Mouse (Mus musculus): ENCODE measurements around the gene Cnksr3. TPM values are rescaled to one million over a fixed set of nuclear protein-coding genes. Genes with fewer than 3 reads are reported as not detected.
A peak's percentile ranks its signal among the peaks of the same experiment; 100 is the strongest.

Gene Cnksr3
- polyA plus RNA-seq, 1 experiment, result 11.8 TPM

DNA sequence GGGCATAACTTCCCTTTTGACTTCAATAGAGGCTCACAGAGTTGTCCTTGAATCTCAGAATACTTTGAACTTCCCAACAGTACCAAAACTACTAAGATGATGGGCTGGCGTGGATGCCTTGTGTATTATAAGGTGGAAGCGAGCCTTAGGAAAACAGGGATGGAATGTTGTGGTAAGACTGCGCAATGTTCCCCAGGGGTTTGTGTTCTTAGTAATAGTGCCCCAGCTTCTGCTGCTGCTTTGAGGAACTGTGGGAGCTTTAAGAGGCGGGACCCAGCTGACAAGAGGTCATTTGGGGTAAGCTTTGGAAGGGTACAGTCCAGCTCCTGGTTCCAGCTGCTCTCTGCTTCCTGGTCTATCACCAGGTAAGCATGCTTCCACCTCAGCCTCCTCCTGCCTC is 89.7 kb downstream of the Cnksr3 start:
- TF ChIP-seq POLR2A (IDR thresholded peaks at IDR 0.05; ENCODE audit: low read depth, low read length) (no peak), CTCF (conservative IDR thresholded peaks at IDR 0.05; ENCODE audit: insufficient read depth, insufficient read length, low read depth, low read length) (no peak)
- peak; percentile 36 for DNase-seq
- H3K36me3 ChIP-seq (ENCODE audit: control insufficient read depth, insufficient read depth, low read length), result peaks cover 9% of the 10 kb centered on the region; the same call in 1 of the 2 replicates
- 83% methylated on average over 4 of the region's 4 CpGs for WGBS
- no peaks in the 10 kb centered on the region; the same call in 1 of the 2 replicates for H3K4me1 ChIP-seq (ENCODE audit: control insufficient read depth, insufficient read depth, low read length)
- no peak overlapping the region for H3K4me3 ChIP-seq (ENCODE audit: insufficient read depth, low read depth, low read length)
- H3K27ac ChIP-seq (ENCODE audit: insufficient read depth, low read depth, low read length), result no peak overlapping the region
- H3K27me3 ChIP-seq (replicated peaks; ENCODE audit: control insufficient read depth, insufficient read depth, low read length), result no peaks in the 10 kb centered on the region

DNA sequence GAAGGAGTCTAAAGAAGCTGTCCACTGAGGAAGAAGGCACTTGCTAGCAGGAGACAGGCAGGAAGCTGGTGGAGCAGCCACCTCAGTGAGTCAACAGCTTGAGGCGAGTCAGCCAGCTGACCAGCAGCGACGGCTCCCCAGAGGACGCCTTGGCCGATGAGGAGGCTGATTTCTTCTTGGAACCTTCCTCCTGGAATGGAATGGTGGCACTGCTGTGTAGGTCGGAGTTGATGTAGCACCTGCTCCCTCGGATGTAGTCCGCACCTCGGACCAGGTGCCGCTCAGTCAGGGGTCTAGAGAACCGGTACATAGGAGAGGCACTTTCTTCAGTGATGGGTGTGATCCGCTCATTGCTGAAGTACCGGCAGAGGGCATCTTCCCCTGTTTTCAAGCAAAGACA is 91.8 kb downstream of the Cnksr3 start:
- H3K36me3 ChIP-seq (ENCODE audit: control insufficient read depth, insufficient read depth, low read length), result peaks cover 4% of the 10 kb centered on the region; the same call in 1 of the 2 replicates
- H3K4me3 ChIP-seq (ENCODE audit: insufficient read depth, low read depth, low read length), result no peak overlapping the region
- no peak for DNase-seq
- TF ChIP-seq POLR2A (IDR thresholded peaks at IDR 0.05; ENCODE audit: low read depth, low read length) (no peak), CTCF (conservative IDR thresholded peaks at IDR 0.05; ENCODE audit: insufficient read depth, insufficient read length, low read depth, low read length) (no peak)
- H3K27ac ChIP-seq (ENCODE audit: insufficient read depth, low read depth, low read length), result no peak overlapping the region
- 91% methylated on average over 13 of the region's 13 CpGs for WGBS
- no peaks in the 10 kb centered on the region for H3K27me3 ChIP-seq (replicated peaks; ENCODE audit: control insufficient read depth, insufficient read depth, low read length)
- no peaks in the 10 kb centered on the region; the same call in 1 of the 2 replicates for H3K4me1 ChIP-seq (ENCODE audit: control insufficient read depth, insufficient read depth, low read length)

- Histone ChIP-seq H3K27me3 (replicated peaks; ENCODE audit: control insufficient read depth, insufficient read depth, low read length) (no peaks in the 10 kb centered on the region), H3K27ac (ENCODE audit: insufficient read depth, low read depth, low read length) (no peak overlapping the region), H3K4me1 (ENCODE audit: control insufficient read depth, insufficient read depth, low read length) (no peaks in the 10 kb centered on the region; the same call in 1 of the 2 replicates), H3K36me3 (ENCODE audit: control insufficient read depth, insufficient read depth, low read length) (peaks cover 2% of the 10 kb centered on the region; the same call in 1 of the 2 replicates), H3K4me3 (ENCODE audit: insufficient read depth, low read depth, low read length) (no peak overlapping the region)
- TF ChIP-seq POLR2A (IDR thresholded peaks at IDR 0.05; ENCODE audit: low read depth, low read length), result no peak
- no peak for TF ChIP-seq CTCF (conservative IDR thresholded peaks at IDR 0.05; ENCODE audit: insufficient read depth, insufficient read length, low read depth, low read length)
- peak; percentile 90 for DNase-seq
- 37% methylated on average over 10 of the region's 10 CpGs for WGBS
These were observed 93.6 kb downstream of the Cnksr3 start for GRCm38 (mm10) chr10:7118258-7119077.

DNA sequence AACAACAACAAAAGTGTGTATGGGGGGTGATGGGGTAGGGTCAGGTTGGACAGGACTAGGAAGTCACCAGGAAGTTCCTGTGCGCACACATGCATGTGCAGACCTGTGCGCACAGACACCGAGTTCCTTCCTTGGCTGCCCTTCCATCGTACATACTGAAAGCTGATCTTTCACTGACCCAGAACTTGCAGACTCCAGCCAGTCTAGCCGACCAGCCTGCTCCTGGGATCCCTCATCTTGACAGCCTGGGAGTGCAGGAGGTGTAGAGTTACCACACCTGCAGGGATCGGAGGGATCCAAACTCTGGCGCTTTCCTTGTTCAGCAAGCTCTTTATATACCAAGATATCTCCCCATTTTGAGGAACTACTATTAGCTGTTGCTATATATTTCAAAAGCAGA is 94.3 kb downstream of the Cnksr3 start:
- no peak overlapping the region for H3K4me3 ChIP-seq (ENCODE audit: insufficient read depth, low read depth, low read length)
- 41% methylated on average over 7 of the region's 7 CpGs for WGBS
- no peaks in the 10 kb centered on the region for H3K27me3 ChIP-seq (replicated peaks; ENCODE audit: control insufficient read depth, insufficient read depth, low read length)
- H3K36me3 ChIP-seq (ENCODE audit: control insufficient read depth, insufficient read depth, low read length), result peaks cover 2% of the 10 kb centered on the region; the same call in 1 of the 2 replicates
- no peak overlapping the region for H3K27ac ChIP-seq (ENCODE audit: insufficient read depth, low read depth, low read length)
- H3K4me1 ChIP-seq (ENCODE audit: control insufficient read depth, insufficient read depth, low read length), result no peaks in the 10 kb centered on the region; the same call in 1 of the 2 replicates
- no peak for TF ChIP-seq POLR2A (IDR thresholded peaks at IDR 0.05; ENCODE audit: low read depth, low read length)
- no peak for TF ChIP-seq CTCF (conservative IDR thresholded peaks at IDR 0.05; ENCODE audit: insufficient read depth, insufficient read length, low read depth, low read length)
- no peak for DNase-seq

GRCm38 (mm10) chr10:7114796-7115195 is 97.2 kb downstream of the Cnksr3 start:
- Histone ChIP-seq H3K4me3 (ENCODE audit: insufficient read depth, low read depth, low read length) (no peak overlapping the region), H3K27ac (ENCODE audit: insufficient read depth, low read depth, low read length) (no peak overlapping the region), H3K4me1 (ENCODE audit: control insufficient read depth, insufficient read depth, low read length) (no peaks in the 10 kb centered on the region), H3K36me3 (ENCODE audit: control insufficient read depth, insufficient read depth, low read length) (no peaks in the 10 kb centered on the region; the same call in 1 of the 2 replicates), H3K27me3 (replicated peaks; ENCODE audit: control insufficient read depth, insufficient read depth, low read length) (no peaks in the 10 kb centered on the region)
- 84% methylated on average over 5 of the region's 5 CpGs for WGBS
- TF ChIP-seq CTCF (conservative IDR thresholded peaks at IDR 0.05; ENCODE audit: insufficient read depth, insufficient read length, low read depth, low read length) (no peak), POLR2A (IDR thresholded peaks at IDR 0.05; ENCODE audit: low read depth, low read length) (no peak)
- DNase-seq, result no peak

- DNase-seq, result no peak
- TF ChIP-seq CTCF (conservative IDR thresholded peaks at IDR 0.05; ENCODE audit: insufficient read depth, insufficient read length, low read depth, low read length) (no peak), POLR2A (IDR thresholded peaks at IDR 0.05; ENCODE audit: low read depth, low read length) (no peak)
These were observed 98.3 kb downstream of the Cnksr3 start for GRCm38 (mm10) chr10:7113747-7114146.

GRCm38 (mm10) chr10:7113144-7113543 is 98.9 kb downstream of the Cnksr3 start:
- TF ChIP-seq POLR2A (IDR thresholded peaks at IDR 0.05; ENCODE audit: low read depth, low read length) (no peak), CTCF (conservative IDR thresholded peaks at IDR 0.05; ENCODE audit: insufficient read depth, insufficient read length, low read depth, low read length) (no peak)
- no peak for DNase-seq
- Histone ChIP-seq H3K4me1 (ENCODE audit: control insufficient read depth, insufficient read depth, low read length) (no peaks in the 10 kb centered on the region), H3K27me3 (replicated peaks; ENCODE audit: control insufficient read depth, insufficient read depth, low read length) (no peaks in the 10 kb centered on the region), H3K4me3 (ENCODE audit: insufficient read depth, low read depth, low read length) (no peak overlapping the region), H3K27ac (ENCODE audit: insufficient read depth, low read depth, low read length) (no peak overlapping the region), H3K36me3 (ENCODE audit: control insufficient read depth, insufficient read depth, low read length) (no peaks in the 10 kb centered on the region)
- 16% methylated on average over 1 of the region's 1 CpGs for WGBS

More at GRCm38 (mm10) chr10:7113747-7114146, 98.3 kb downstream of the Cnksr3 start:
- Histone ChIP-seq H3K27ac (ENCODE audit: insufficient read depth, low read depth, low read length) (no peak overlapping the region), H3K4me3 (ENCODE audit: insufficient read depth, low read depth, low read length) (no peak overlapping the region), H3K4me1 (ENCODE audit: control insufficient read depth, insufficient read depth, low read length) (no peaks in the 10 kb centered on the region), H3K27me3 (replicated peaks; ENCODE audit: control insufficient read depth, insufficient read depth, low read length) (no peaks in the 10 kb centered on the region), H3K36me3 (ENCODE audit: control insufficient read depth, insufficient read depth, low read length) (no peaks in the 10 kb centered on the region)
- 94% methylated on average over 4 of the region's 4 CpGs for WGBS

Measured in kidney, adult 2 months (tissue).